Mouse (Mus musculus) liver, adult 2 months (tissue): ENCODE results near the gene Zc3h18. TPM values are rescaled to one million over a fixed set of nuclear protein-coding genes. Genes with fewer than 3 reads are reported as not detected.

ENCODE experiments used
- DNase-seq: peaks from one replicate; pipeline ENCODE4 v3.0.0-alpha.2; 2011; ENCODE audit warnings: low read depth, low spot score; ENCODE audit errors: extremely low read depth
- H3K27ac ChIP-seq: fragments of 200-500 bp; replicated peaks from 2 replicates; pipeline ENCODE4 v1.5.1; 2012; ENCODE audit warnings: low read depth, mild to moderate bottlenecking, control low read depth, inconsistent platforms, low read length; ENCODE audit not compliant: insufficient read depth
- H3K27me3 ChIP-seq: fragments of 200-500 bp; 2 replicates; pipeline ENCODE4 v1.6.1; 2012; ENCODE audit warnings: mild to moderate bottlenecking, moderate library complexity, low read length, inconsistent platforms; ENCODE audit not compliant: control insufficient read depth, insufficient read depth
- H3K36me3 ChIP-seq: fragments of 200-500 bp; 2 replicates; pipeline ENCODE4 v1.6.1; 2012; ENCODE audit warnings: low read length, inconsistent platforms; ENCODE audit not compliant: control insufficient read depth, insufficient read depth
- H3K4me1 ChIP-seq: fragments of 200-500 bp; 2 replicates; pipeline ENCODE4 v1.6.1; 2011; ENCODE audit warnings: low read length; ENCODE audit not compliant: control insufficient read depth, insufficient read depth
- H3K4me3 ChIP-seq: fragments of 200-500 bp; 2 replicates; pipeline ENCODE4 v1.5.1; 2011; ENCODE audit warnings: low read depth, mild to moderate bottlenecking, control low read depth, low read length, moderate library complexity; ENCODE audit not compliant: insufficient read depth
- H3K79me2 ChIP-seq: fragments of 200-500 bp; 2 replicates; pipeline ENCODE4 v1.6.1; 2012; ENCODE audit warnings: inconsistent platforms, mild to moderate bottlenecking, low read length, moderate library complexity; ENCODE audit not compliant: control insufficient read depth, insufficient read depth
- H3K9ac ChIP-seq: fragments of 200-500 bp; 2 replicates; pipeline ENCODE4 v1.6.1; 2012; ENCODE audit warnings: low read depth, mild to moderate bottlenecking, control low read depth, inconsistent platforms, low read length
- CTCF ChIP-seq: fragments of 200-500 bp; IDR thresholded peaks from 2 replicates; pipeline ENCODE4 v1.5.1; 2011; ENCODE audit warnings: low read depth, low read length, control low read depth
- POLR2A ChIP-seq: fragments of 200-500 bp; IDR thresholded peaks from 2 replicates; pipeline ENCODE4 v1.6.1; 2011; ENCODE audit warnings: low read length, control low read depth; ENCODE audit not compliant: insufficient read depth; ENCODE audit errors: extremely low read depth
- WGBS: fragments of 180-500 bp; shearing (Covaris S2); methylation state at CpG from one replicate; pipeline ENCODE4 v1.1.7; 2018; 5-methylcytosine and 5-hydroxymethylcytosine counted together
- polyA plus RNA-seq: library from polyadenylated mRNA; depleted of rRNA; stranded (reverse); fragments of >200 nt; gene quantifications from 2 replicates; pipeline ENCODE4 v1.2.3, GENCODE M21; 2012; rRNA removed
- total RNA-seq: library from RNA; depleted of rRNA; stranded (reverse); fragments of >200 nt; gene quantifications from 2 replicates; pipeline ENCODE4 v1.2.3, GENCODE M21; 2014; rRNA removed

Zc3h18 gene
- total and polyA plus RNA-seq, 2 experiments: 10.9 to 22.3 TPM

DNA sequence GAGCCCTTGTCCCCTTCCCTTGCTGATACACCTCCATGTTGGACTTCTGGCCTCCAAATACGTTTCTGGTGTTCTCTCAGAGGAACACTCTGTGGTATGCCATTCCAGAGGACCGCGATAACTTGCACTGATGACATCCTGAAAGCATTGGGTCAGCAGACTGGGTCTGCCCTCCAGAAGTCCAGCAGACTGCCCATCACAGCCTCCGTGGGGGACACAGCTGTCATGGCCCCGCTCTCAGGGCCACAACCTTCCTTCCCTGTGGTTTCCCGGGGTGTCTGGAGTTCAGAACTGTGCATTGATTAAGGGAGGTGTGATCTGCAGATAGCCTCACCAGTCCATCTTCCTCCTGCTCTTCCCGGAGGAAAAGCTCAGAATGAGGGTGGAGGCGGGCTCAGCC is 86.1 kb downstream of the Zc3h18 start:
- H3K36me3 ChIP-seq: no peaks in the 10 kb centered on the region
- no peak overlapping the region for H3K4me3 ChIP-seq
- peaks cover 17% of the 10 kb centered on the region for H3K4me1 ChIP-seq
- WGBS: 78% methylated on average over 8 of the region's 8 CpGs
- TF ChIP-seq POLR2A (no peak), CTCF (no peak)
- no peak overlapping the region for H3K27ac ChIP-seq
- no peaks in the 10 kb centered on the region for H3K27me3 ChIP-seq
- no peak overlapping the region for H3K9ac ChIP-seq
- H3K79me2 ChIP-seq: no peaks in the 10 kb centered on the region
- DNase-seq: no peak

GRCm38 (mm10) chr8:122463651-122464640 is 87.5 kb downstream of the Zc3h18 start:
- no peak overlapping the region for H3K4me3 ChIP-seq
- 33% methylated on average over 12 of the region's 12 CpGs for WGBS

GRCm38 (mm10) chr8:122464985-122465384 is 88.6 kb downstream of the Zc3h18 start:
- no peak overlapping the region for H3K27ac ChIP-seq
- no peak overlapping the region for H3K9ac ChIP-seq
- H3K4me1 ChIP-seq: peaks cover 22% of the 10 kb centered on the region
- TF ChIP-seq CTCF (no peak), POLR2A (no peak)
- no peaks in the 10 kb centered on the region for H3K36me3 ChIP-seq
- 31% methylated on average over 7 of the region's 7 CpGs for WGBS
- DNase-seq: peak; percentile 45
- H3K79me2 ChIP-seq: no peaks in the 10 kb centered on the region
- no peak overlapping the region for H3K4me3 ChIP-seq
- H3K27me3 ChIP-seq: no peaks in the 10 kb centered on the region

More at GRCm38 (mm10) chr8:122463651-122464640, 87.5 kb downstream of the Zc3h18 start:
- Histone ChIP-seq H3K4me1 (peaks cover 17% of the 10 kb centered on the region), H3K27ac (no peak overlapping the region), H3K27me3 (no peaks in the 10 kb centered on the region), H3K9ac (no peak overlapping the region), H3K79me2 (no peaks in the 10 kb centered on the region), H3K36me3 (no peaks in the 10 kb centered on the region)
- peak; percentile 74 for DNase-seq
- TF ChIP-seq POLR2A (no peak), CTCF (no peak)

Other genes with a start within 250 kb of the Zc3h18 start
- gene Zfpm1, start 94.5 kb upstream of the Zc3h18 start, total RNA-seq: 7.9 and 8.4 TPM in 2 replicates
- 56.5 and 67.5 TPM in 2 replicates for gene Zfpm1, start 94.5 kb upstream of the Zc3h18 start, polyA plus RNA-seq
- gene Trhr2, start 15.9 kb upstream of the Zc3h18 start, total RNA-seq: not detected in 2 replicates
- gene Trhr2, start 15.9 kb upstream of the Zc3h18 start, polyA plus RNA-seq: not detected in 2 replicates
- gene Il17c, start 45.4 kb downstream of the Zc3h18 start, total RNA-seq: not detected in 2 replicates
- not detected in 2 replicates for gene Il17c, start 45.4 kb downstream of the Zc3h18 start, polyA plus RNA-seq
- gene Cyba, start 56.3 kb downstream of the Zc3h18 start, total RNA-seq: 13.9 and 23.4 TPM in 2 replicates
- 24.4 and 34.2 TPM in 2 replicates for gene Cyba, start 56.3 kb downstream of the Zc3h18 start, polyA plus RNA-seq
- gene Mvd, start 66.8 kb downstream of the Zc3h18 start, total RNA-seq: 15.3 and 20.9 TPM in 2 replicates
- 68.7 and 71.4 TPM in 2 replicates for gene Mvd, start 66.8 kb downstream of the Zc3h18 start, polyA plus RNA-seq
- gene Snai3, start 84.1 kb downstream of the Zc3h18 start, total RNA-seq: not detected in 2 replicates
- 0.44 and 0.46 TPM in 2 replicates for gene Snai3, start 84.1 kb downstream of the Zc3h18 start, polyA plus RNA-seq
- gene Rnf166, start 99.5 kb downstream of the Zc3h18 start, total RNA-seq: 5.3 and 6.8 TPM in 2 replicates
- gene Rnf166, start 99.5 kb downstream of the Zc3h18 start, polyA plus RNA-seq: 22.8 and 24.2 TPM in 2 replicates
- 7.0 and 13.5 TPM in 2 replicates for gene Ctu2, start 99.5 kb downstream of the Zc3h18 start, total RNA-seq
- 21.1 and 27.0 TPM in 2 replicates for gene Ctu2, start 99.5 kb downstream of the Zc3h18 start, polyA plus RNA-seq
- 2.2 and 4.6 TPM in 2 replicates for gene Piezo1, start 174.7 kb downstream of the Zc3h18 start, total RNA-seq
- gene Piezo1, start 174.7 kb downstream of the Zc3h18 start, polyA plus RNA-seq: 8.0 and 11.1 TPM in 2 replicates
- 1.0 and 3.0 TPM in 2 replicates for gene Cdt1, start 191.4 kb downstream of the Zc3h18 start, total RNA-seq
- gene Cdt1, start 191.4 kb downstream of the Zc3h18 start, polyA plus RNA-seq: 2.5 and 2.9 TPM in 2 replicates
- 59.8 and 68.3 TPM in 2 replicates for gene Aprt, start 200.3 kb downstream of the Zc3h18 start, total RNA-seq
- 80.5 and 105 TPM in 2 replicates for gene Aprt, start 200.3 kb downstream of the Zc3h18 start, polyA plus RNA-seq
- 4.1 and 4.4 TPM in 2 replicates for gene Galns, start 234.9 kb downstream of the Zc3h18 start, total RNA-seq
- 4.4 and 6.6 TPM in 2 replicates for gene Galns, start 234.9 kb downstream of the Zc3h18 start, polyA plus RNA-seq
- 7.4 and 14.5 TPM in 2 replicates for gene Trappc2l, start 235.0 kb downstream of the Zc3h18 start, total RNA-seq
- gene Trappc2l, start 235.0 kb downstream of the Zc3h18 start, polyA plus RNA-seq: 74.7 and 101 TPM in 2 replicates
- not detected in 2 replicates for gene Pabpn1l, start 246.1 kb downstream of the Zc3h18 start, total RNA-seq
- not detected in 2 replicates for gene Pabpn1l, start 246.1 kb downstream of the Zc3h18 start, polyA plus RNA-seq